Mouse (Mus musculus) lung, embryonic 16.5 days (tissue): ENCODE measurements around the gene Slc27a1. TPM values are rescaled to one million over a fixed set of nuclear protein-coding genes. Genes with fewer than 3 reads are reported as not detected.

Source experiments
- ATAC-seq: fragments of 200-750 bp; cut with Nextera tagmentation; 2 replicates; pipeline ENCODE4 v1.8.0; 2017; ENCODE audit warnings: low read depth, mild to moderate bottlenecking, moderate library complexity
- H3K27ac ChIP-seq: fragments of 300-500 bp; sonication (generic); 2 replicates; pipeline ENCODE4 v1.5.1; 2014; ENCODE audit warnings: mild to moderate bottlenecking, control low read depth, low read length
- H3K27me3 ChIP-seq: fragments of 300-500 bp; sonication (generic); 2 replicates; pipeline ENCODE4 v1.6.1; 2014; ENCODE audit warnings: low read depth, low read length, mixed read lengths; ENCODE audit not compliant: control insufficient read depth, insufficient read depth
- H3K36me3 ChIP-seq: fragments of 300-500 bp; sonication (generic); 2 replicates; pipeline ENCODE4 v1.6.1; 2014; ENCODE audit warnings: low read length; ENCODE audit not compliant: control insufficient read depth, insufficient read depth
- H3K4me1 ChIP-seq: fragments of 300-500 bp; sonication (generic); replicated peaks from 2 replicates; pipeline ENCODE4 v1.6.1; 2014; ENCODE audit warnings: low read length, mixed read lengths; ENCODE audit not compliant: control insufficient read depth, insufficient read depth
- H3K4me2 ChIP-seq: fragments of 300-500 bp; sonication (generic); 2 replicates; pipeline ENCODE4 v1.6.1; 2014; ENCODE audit warnings: low read depth, low read length, control low read depth
- H3K4me3 ChIP-seq: fragments of 300-500 bp; sonication (generic); 2 replicates; pipeline ENCODE4 v1.5.1; 2014; ENCODE audit warnings: mild to moderate bottlenecking, low read length, control low read depth
- H3K9ac ChIP-seq: fragments of 300-500 bp; sonication (generic); 2 replicates; pipeline ENCODE4 v1.6.1; 2014; ENCODE audit warnings: low read length, control low read depth
- H3K9me3 ChIP-seq: fragments of 300-500 bp; sonication (generic); 2 replicates; pipeline ENCODE4 v1.6.1; 2016; ENCODE audit warnings: low read length; ENCODE audit not compliant: control insufficient read depth
- WGBS: fragments of 180-500 bp; shearing (Covaris S2); extraction: QIAGEN DNeasy Blood & Tissue Kit; methylation state at CpG from one replicate; pipeline ENCODE4 v1.1.7; 2014; 5-methylcytosine and 5-hydroxymethylcytosine counted together
- polyA plus RNA-seq: library from polyadenylated mRNA; unstranded; fragments of >200 nt; fragmentation: Nextera tagmentation; extraction: Ambion mirVana; gene quantifications from 2 replicates; pipeline ENCODE4 v1.2.1, GENCODE M21; 2015

Slc27a1 gene
- polyA plus RNA-seq, 1 experiment from 2014 or later: 39.5 TPM

DNA sequence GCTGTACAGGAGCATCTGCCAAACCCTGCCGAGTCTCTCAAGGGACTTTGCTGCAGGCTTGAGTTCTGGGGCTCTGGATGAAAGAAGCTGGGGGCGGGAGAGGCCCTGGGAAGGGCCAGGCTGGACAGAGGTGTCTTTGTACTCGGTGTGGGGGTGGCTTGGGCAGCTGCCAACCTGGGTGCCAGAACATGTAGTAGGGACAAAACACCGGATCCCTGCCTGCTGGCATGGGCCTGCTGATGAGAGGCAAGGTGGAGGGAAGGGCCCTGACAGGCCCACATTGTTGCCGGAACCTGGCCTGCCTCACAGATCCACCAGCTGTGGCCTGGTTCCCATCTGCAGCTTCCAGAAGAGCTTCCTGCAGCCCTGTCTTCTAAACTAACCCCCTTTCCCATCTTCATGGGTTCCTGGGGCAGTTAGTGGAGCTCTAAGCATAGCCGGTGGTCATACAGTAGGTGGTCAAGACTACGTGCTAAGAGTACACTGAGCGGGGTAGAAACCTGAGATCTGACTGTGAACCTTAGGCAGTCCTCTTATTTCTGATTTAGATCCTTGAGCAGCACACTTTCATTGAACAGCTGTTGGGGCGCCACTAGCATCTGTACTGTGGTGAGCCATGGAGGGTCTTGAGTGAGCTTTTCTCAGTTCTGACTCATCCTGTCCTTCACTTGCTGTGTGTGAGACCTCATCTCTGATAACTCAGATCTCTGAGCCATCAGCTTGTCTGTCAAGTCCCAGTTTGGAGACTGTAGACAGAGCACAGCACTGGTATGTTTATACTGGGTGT is 4.4 kb downstream of the Slc27a1 start:
- Histone ChIP-seq H3K36me3 (no peaks in the 10 kb centered on the region), H3K4me1 (peaks cover 9% of the 10 kb centered on the region), H3K4me2 (no peak overlapping the region), H3K9ac (no peak overlapping the region), H3K9me3 (no peaks in the 10 kb centered on the region), H3K4me3 (no peak overlapping the region), H3K27me3 (no peaks in the 10 kb centered on the region), H3K27ac (peak overlapping the region; percentile 60)
- WGBS: 59% methylated on average over 9 of the region's 9 CpGs
- ATAC-seq: peak; percentile 5; the same call in 1 of the 2 replicates

DNA sequence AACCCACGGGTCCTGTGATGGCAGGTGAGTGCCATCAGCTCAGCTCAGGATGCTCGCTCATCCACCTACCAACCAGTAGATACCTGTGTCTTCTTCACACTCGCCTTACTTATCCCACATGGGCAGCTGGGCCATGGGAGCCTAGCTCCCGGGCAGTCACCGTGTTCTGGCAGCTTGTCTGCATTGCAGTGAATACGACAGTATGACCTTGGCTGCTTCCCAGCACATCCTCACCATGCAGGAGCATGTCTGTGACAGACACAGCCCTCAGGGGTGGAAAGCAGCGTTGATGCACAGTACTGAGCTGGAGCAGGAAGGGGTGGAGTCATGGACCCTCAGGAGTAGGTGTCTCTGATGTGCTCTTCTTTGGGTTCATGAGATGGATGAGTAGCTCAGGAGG is 5.7 kb downstream of the Slc27a1 start:
- Histone ChIP-seq H3K9me3 (no peaks in the 10 kb centered on the region), H3K36me3 (no peaks in the 10 kb centered on the region), H3K4me2 (no peak overlapping the region), H3K27me3 (no peaks in the 10 kb centered on the region), H3K27ac (no peak overlapping the region), H3K4me3 (no peak overlapping the region), H3K9ac (no peak overlapping the region), H3K4me1 (no peaks in the 10 kb centered on the region)
- 64% methylated on average over 7 of the region's 7 CpGs for WGBS
- ATAC-seq: no peak

DNA sequence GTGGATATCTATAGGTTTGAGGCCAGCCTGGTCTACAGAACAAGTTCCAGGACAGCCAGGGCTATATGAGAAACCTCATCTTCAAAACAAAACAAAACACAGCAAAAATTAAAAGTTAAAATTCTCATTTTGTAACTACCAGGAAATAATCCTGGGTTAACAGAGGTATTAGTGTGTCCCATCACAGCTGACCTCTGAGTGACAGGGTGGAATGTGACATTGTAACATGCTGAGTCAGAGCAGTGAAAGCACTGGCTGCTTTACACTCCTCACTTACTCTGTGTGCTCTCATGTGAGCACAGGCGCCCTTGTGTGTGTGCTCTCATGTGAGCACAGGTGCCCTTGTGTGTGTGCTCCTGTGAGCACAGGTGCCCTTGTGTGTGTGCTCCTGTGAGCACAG is 6.3 kb downstream of the Slc27a1 start:
- ATAC-seq: no peak
- H3K27ac ChIP-seq: no peak overlapping the region
- no peaks in the 10 kb centered on the region for H3K9me3 ChIP-seq
- WGBS: 50% methylated on average over 1 of the region's 1 CpGs
- H3K4me2 ChIP-seq: no peak overlapping the region
- no peak overlapping the region for H3K4me3 ChIP-seq
- H3K9ac ChIP-seq: no peak overlapping the region
- no peaks in the 10 kb centered on the region for H3K4me1 ChIP-seq
- no peaks in the 10 kb centered on the region for H3K36me3 ChIP-seq
- H3K27me3 ChIP-seq: no peaks in the 10 kb centered on the region

DNA sequence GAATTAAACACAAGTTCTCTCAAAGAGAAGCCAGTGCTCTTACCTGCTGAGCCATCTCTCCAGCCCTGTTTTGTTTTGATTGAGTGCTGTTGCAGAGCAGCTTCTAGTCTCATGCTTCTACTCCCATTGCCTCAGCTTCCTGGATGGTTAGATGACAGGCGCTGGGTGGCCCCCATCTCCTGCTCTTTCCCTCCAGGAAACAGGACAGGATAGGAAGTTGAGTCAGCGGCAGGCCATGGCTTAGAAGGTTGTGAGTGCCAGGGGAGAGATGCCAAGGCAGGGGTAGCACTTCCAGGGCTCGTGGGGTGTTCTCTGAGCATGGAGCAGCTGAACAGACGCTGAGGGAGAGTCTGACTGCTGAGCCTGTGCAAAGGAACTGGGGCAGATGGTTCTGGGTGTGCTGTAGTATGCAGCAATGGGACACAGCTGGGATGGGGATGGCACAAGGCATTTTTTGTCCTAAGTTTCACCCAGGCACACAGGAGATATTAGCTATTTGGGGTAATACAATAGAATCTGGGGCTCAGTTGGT is 9.2 kb downstream of the Slc27a1 start:
- no peaks in the 10 kb centered on the region for H3K9me3 ChIP-seq
- no peak overlapping the region for H3K4me3 ChIP-seq
- no peak for ATAC-seq
- H3K4me2 ChIP-seq: no peak overlapping the region
- no peaks in the 10 kb centered on the region for H3K4me1 ChIP-seq
- no peaks in the 10 kb centered on the region for H3K27me3 ChIP-seq
- no peak overlapping the region for H3K9ac ChIP-seq
- WGBS: 53% methylated on average over 4 of the region's 4 CpGs
- no peak overlapping the region for H3K27ac ChIP-seq
- 0 out of 2 replicates have a peak, but pooled peaks cover 2% of the 10 kb centered on the region for H3K36me3 ChIP-seq

DNA sequence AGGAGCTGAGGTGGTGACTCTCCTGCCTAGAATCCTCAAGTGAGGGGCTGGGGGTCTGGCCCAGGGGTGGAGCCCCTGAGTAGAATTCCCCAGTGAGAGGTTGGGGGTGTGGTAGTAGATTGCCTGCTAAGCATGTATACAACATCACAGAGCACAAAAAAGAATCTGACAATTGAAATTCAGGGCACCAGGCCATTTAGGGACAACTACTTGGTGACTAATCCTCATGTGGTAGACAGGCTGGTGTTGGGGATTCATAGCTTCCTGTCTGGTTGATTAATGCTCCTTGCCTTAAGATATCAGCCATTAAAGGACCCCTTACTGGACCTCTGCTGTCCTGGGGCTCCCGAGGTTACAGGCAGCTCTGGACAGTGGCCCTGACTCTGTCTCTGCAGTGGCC is 10.3 kb downstream of the Slc27a1 start:
- Histone ChIP-seq H3K4me3 (no peak overlapping the region), H3K36me3 (peaks cover 2% of the 10 kb centered on the region; the same call in 1 of the 2 replicates), H3K4me2 (no peak overlapping the region), H3K27ac (no peak overlapping the region), H3K4me1 (no peaks in the 10 kb centered on the region), H3K27me3 (no peaks in the 10 kb centered on the region), H3K9ac (no peak overlapping the region), H3K9me3 (no peaks in the 10 kb centered on the region)
- WGBS: 61% methylated on average over 1 of the region's 1 CpGs
- ATAC-seq: no peak

DNA sequence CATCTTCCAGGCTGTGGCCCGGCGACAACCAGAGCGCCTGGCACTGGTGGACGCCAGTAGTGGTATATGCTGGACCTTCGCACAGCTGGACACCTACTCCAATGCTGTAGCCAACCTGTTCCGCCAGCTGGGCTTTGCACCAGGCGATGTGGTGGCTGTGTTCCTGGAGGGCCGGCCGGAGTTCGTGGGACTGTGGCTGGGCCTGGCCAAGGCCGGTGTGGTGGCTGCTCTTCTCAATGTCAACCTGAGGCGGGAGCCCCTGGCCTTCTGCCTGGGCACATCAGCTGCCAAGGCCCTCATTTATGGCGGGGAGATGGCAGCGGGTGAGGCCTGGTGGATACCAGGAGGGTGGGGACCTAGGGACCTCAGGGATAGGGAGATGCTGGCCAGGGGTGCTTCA is 10.8 kb downstream of the Slc27a1 start:
- 0 out of 2 replicates have a peak, but pooled peaks have one; percentile 6 for ATAC-seq
- Histone ChIP-seq H3K27me3 (no peaks in the 10 kb centered on the region), H3K27ac (no peak overlapping the region), H3K4me2 (no peak overlapping the region), H3K9ac (no peak overlapping the region), H3K36me3 (peaks cover 7% of the 10 kb centered on the region; the same call in 1 of the 2 replicates), H3K4me1 (no peaks in the 10 kb centered on the region), H3K4me3 (no peak overlapping the region), H3K9me3 (no peaks in the 10 kb centered on the region)
- WGBS: 82% methylated on average over 14 of the region's 14 CpGs

DNA sequence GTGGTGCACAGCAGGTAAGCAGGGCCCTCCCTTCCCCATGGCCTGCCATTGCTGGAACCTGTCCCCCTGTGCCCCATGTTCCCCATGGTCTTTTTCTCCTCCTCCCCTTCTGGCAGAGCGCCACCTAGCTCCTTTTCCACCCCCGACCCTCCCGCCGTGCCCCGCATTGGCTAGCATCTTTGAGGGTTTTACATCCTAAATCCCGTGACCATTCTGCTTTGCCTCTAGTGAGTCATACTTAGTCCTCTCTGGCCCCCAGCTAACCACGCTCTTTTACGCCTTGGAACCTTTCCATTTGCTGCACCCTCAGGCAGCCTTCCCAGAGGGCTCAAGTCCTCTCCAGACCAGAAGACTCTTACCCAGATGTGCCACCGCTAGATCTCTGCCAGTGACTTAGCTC is 11.5 kb downstream of the Slc27a1 start:
- Histone ChIP-seq H3K27ac (no peak overlapping the region), H3K4me3 (no peak overlapping the region), H3K4me2 (no peak overlapping the region), H3K9me3 (no peaks in the 10 kb centered on the region), H3K4me1 (no peaks in the 10 kb centered on the region), H3K9ac (no peak overlapping the region), H3K36me3 (peaks cover 9% of the 10 kb centered on the region; the same call in 1 of the 2 replicates), H3K27me3 (no peaks in the 10 kb centered on the region)
- 40% methylated on average over 9 of the region's 9 CpGs for WGBS
- ATAC-seq: no peak

DNA sequence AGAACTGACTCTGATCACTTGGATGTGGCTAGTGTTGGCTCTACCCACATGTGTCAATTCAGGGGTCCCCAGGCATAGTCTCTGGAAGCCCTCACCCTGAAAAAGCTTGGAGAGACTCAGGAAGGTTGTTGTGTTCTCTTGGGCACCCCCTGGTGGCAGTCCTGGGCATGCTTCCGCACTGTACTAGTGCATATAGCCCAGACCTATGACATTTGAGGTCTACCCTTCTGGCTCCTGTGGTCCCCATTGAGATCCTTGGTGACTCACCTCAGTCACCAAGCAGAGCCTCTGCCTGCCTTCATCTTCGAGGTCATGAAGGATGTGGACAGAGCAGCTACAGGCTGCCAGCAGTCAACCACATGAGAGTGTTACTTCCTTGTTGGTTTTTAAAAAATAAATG is 18.2 kb downstream of the Slc27a1 start:
- no peak overlapping the region for H3K9ac ChIP-seq
- H3K4me2 ChIP-seq: no peak overlapping the region
- H3K4me3 ChIP-seq: no peak overlapping the region
- no peak overlapping the region for H3K27ac ChIP-seq
- no peak for ATAC-seq
- H3K9me3 ChIP-seq: no peaks in the 10 kb centered on the region
- WGBS: 57% methylated on average over 2 of the region's 2 CpGs
- peaks cover 6% of the 10 kb centered on the region for H3K4me1 ChIP-seq
- H3K27me3 ChIP-seq: no peaks in the 10 kb centered on the region
- peaks cover 11% of the 10 kb centered on the region; the same call in 1 of the 2 replicates for H3K36me3 ChIP-seq

DNA sequence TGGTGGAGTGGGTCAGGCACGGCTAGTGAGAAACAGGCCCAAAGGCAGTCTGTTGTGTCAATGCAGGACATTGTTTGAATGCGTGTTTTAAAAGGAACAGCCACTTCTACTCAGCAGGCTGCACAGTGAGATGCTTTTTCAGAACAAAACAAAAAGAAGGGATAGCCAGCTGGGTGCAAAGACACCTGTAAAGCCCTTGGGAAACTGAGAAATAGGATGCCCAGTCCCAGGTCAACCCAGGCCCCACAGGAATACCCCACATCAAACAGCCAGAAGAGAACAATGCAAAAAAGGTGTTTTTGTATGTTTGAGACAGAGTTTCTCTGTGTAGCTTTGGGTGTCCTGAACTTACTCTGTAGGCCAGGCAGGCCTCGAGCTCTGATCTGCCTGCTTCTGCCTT is 20.1 kb downstream of the Slc27a1 start:
- H3K9me3 ChIP-seq: no peaks in the 10 kb centered on the region
- H3K36me3 ChIP-seq: peaks cover 11% of the 10 kb centered on the region; the same call in 1 of the 2 replicates
- peaks cover 18% of the 10 kb centered on the region for H3K4me1 ChIP-seq
- no peak overlapping the region for H3K9ac ChIP-seq
- H3K4me2 ChIP-seq: no peak overlapping the region
- no peak overlapping the region for H3K4me3 ChIP-seq
- 69% methylated on average over 3 of the region's 3 CpGs for WGBS
- no peak overlapping the region for H3K27ac ChIP-seq
- no peak for ATAC-seq
- no peaks in the 10 kb centered on the region for H3K27me3 ChIP-seq
